9 mouse cellular contexts compared by ENCODE assay signal in the genomic region with DNA sequence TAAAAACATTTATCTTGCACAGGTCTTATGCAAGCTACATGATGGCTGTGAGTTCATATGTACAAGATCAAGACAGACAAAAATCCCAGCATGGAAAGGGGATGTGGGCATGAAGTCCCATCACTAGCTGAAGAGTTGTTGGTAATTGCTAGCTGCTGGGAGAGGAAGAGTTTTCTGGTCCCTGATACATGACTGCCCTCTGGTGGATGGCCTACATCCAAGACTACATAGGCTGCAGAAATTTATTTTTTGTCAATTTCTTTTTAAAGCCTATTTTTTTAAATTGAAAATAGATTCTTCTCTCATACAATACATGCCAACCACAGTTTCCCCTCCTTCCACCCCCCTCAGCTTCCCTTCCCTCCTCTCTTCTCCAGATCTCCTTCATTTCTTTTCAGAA. TPM values are rescaled to one million over a fixed set of nuclear protein-coding genes. Genes with fewer than 3 reads are reported as not detected.
DNase-seq lines count a peak whose midpoint lies in the region; ATAC-seq and TF ChIP-seq lines count a peak whose summit lies in the region.
"Had no signal": no experiment of that assay in that cellular context is flagged by ENCODE, and none has a peak within 500 bp of the region (broad histone marks: within the 10 kb centered on the region; RNA-seq: fewer than 3 reads in every experiment).

No protein-coding gene starts in this region.

- no peaks in the 10 kb centered on the region for H3K4me1 ChIP-seq in kidney, adult 2 months (ENCODE audit: control insufficient read depth, insufficient read depth, low read length)
- H3K4me1 ChIP-seq in kidney, embryonic 14.5 days (ENCODE audit: control insufficient read depth, insufficient read depth, low read length), result no peaks in the 10 kb centered on the region

- no peak overlapping the region for H3K27ac ChIP-seq in kidney, adult 2 months (ENCODE audit: insufficient read depth, low read depth, low read length)
- H3K27ac ChIP-seq in kidney, embryonic 14.5 days (ENCODE audit: low read depth, low read length), result no peak overlapping the region

- no peaks in the 10 kb centered on the region for H3K36me3 ChIP-seq in kidney, adult 2 months (ENCODE audit: control insufficient read depth, insufficient read depth, low read length)
- H3K36me3 ChIP-seq in kidney, embryonic 14.5 days (ENCODE audit: control insufficient read depth, insufficient read depth, low read length), result no peaks in the 10 kb centered on the region; the same call in 1 of the 2 replicates

- DNase-seq in kidney, adult 2 months, result peak; percentile 17
- peak; percentile 4 for DNase-seq in CD4-positive helper T cell, adult 2 months (ENCODE audit: low read depth, low spot score)
- DNase-seq in MN1 (ENCODE audit: low spot score), result peak; percentile 27
- peak; percentile 2 for DNase-seq in embryo, embryonic 9.5 days (ENCODE audit: extremely low spot score)
- DNase-seq in retina, postnatal 1 day, result peak; percentile 26

- no peak for ATAC-seq in kidney, embryonic 14.5 days (ENCODE audit: low FRiP score, low TSS enrichment)
- ATAC-seq in erythroblast, adult 5-6 weeks (replicated peaks; ENCODE audit: low FRiP score, poor library complexity, severe bottlenecking), result no peak

- H3K9ac ChIP-seq in kidney, embryonic 14.5 days (ENCODE audit: low read depth, low read length), result no peak overlapping the region

- TF ChIP-seq POLR2A in kidney, adult 2 months (IDR thresholded peaks at IDR 0.05; ENCODE audit: low read depth, low read length), result no peak

- no peaks in the 10 kb centered on the region for H3K27me3 ChIP-seq in kidney, adult 2 months (replicated peaks; ENCODE audit: control insufficient read depth, insufficient read depth, low read length)
- no peaks in the 10 kb centered on the region for H3K27me3 ChIP-seq in kidney, embryonic 14.5 days (ENCODE audit: control insufficient read depth, insufficient read depth, low read length)

- peak; percentile 32; the same call in 1 of the 2 replicates for TF ChIP-seq CTCF in kidney, adult 2 months (conservative IDR thresholded peaks at IDR 0.05; ENCODE audit: insufficient read depth, insufficient read length, low read depth, low read length)

- no peaks in the 10 kb centered on the region for H3K9me3 ChIP-seq in kidney, embryonic 14.5 days (ENCODE audit: control insufficient read depth, low read length)

- H3K4me3 ChIP-seq in kidney, adult 2 months (ENCODE audit: insufficient read depth, low read depth, low read length), result no peak overlapping the region
- H3K4me3 ChIP-seq in kidney, embryonic 14.5 days (ENCODE audit: low read length), result no peak overlapping the region

- H3K4me2 ChIP-seq in kidney, embryonic 14.5 days (replicated peaks; ENCODE audit: low read depth, low read length), result no peak overlapping the region

RNA-seq across cellular contexts. Expression of a gene that starts 19.2 kb away (rescaled TPM):
- 0.98 and 1.3 TPM in 2 replicates for polyA plus RNA-seq in kidney, adult 2 months (2012; rRNA removed)
- 6.9 and 8.4 TPM in 2 replicates for polyA plus RNA-seq in kidney, embryonic 14.5 days (2014; fragmentation: Nextera tagmentation; extraction: Ambion mirVana)
- total RNA-seq in erythroblast, adult 5-6 weeks (2015; ENCODE audit: low replicate concordance), result 5.4 and 6.5 TPM in 2 replicates
- total RNA-seq in erythroblast, adult 5-6 weeks (2017; ENCODE audit: low replicate concordance), result 4.4 and 4.7 TPM in 2 replicates

RNA-seq across cellular contexts. Expression of a gene that starts 19.2 kb away (rescaled TPM):
- polyA plus RNA-seq in kidney, adult 2 months (2012; rRNA removed), result 11.5 and 11.7 TPM in 2 replicates
- polyA plus RNA-seq in kidney, embryonic 14.5 days (2014; fragmentation: Nextera tagmentation; extraction: Ambion mirVana), result 24.4 and 49.1 TPM in 2 replicates
- total RNA-seq in erythroblast, adult 5-6 weeks (2015; ENCODE audit: low replicate concordance), result 4.6 and 14.6 TPM in 2 replicates
- 9.2 and 12.9 TPM in 2 replicates for total RNA-seq in erythroblast, adult 5-6 weeks (2017; ENCODE audit: low replicate concordance)

RNA-seq across cellular contexts. Expression of a gene that starts 35.7 kb away (rescaled TPM):
- 2.2 and 3.3 TPM in 2 replicates for polyA plus RNA-seq in kidney, adult 2 months (2012; rRNA removed)
- 38.6 and 56.1 TPM in 2 replicates for polyA plus RNA-seq in kidney, embryonic 14.5 days (2014; fragmentation: Nextera tagmentation; extraction: Ambion mirVana)
- 0.38 and 3.8 TPM in 2 replicates for total RNA-seq in erythroblast, adult 5-6 weeks (2015; ENCODE audit: low replicate concordance)
- 1.8 and 3.4 TPM in 2 replicates for total RNA-seq in erythroblast, adult 5-6 weeks (2017; ENCODE audit: low replicate concordance)

RNA-seq across cellular contexts. Expression of a gene that starts 36.6 kb away (rescaled TPM):
- not detected in 2 replicates for polyA plus RNA-seq in kidney, adult 2 months (2012; rRNA removed)
- not detected in 2 replicates for polyA plus RNA-seq in kidney, embryonic 14.5 days (2014; fragmentation: Nextera tagmentation; extraction: Ambion mirVana)
- not detected in 2 replicates for total RNA-seq in erythroblast, adult 5-6 weeks (2015; ENCODE audit: low replicate concordance)
- total RNA-seq in erythroblast, adult 5-6 weeks (2017; ENCODE audit: low replicate concordance), result not detected in 2 replicates
- polyA plus RNA-seq: large intestine, adult 2 months; neural tube, embryonic 11.5 days had no signal
